Mouse (Mus musculus) liver, embryonic 14.5 days (tissue): Measurements from ENCODE around the gene Agpat2. TPM values are rescaled to one million over a fixed set of nuclear protein-coding genes. Genes with fewer than 3 reads are reported as not detected.

ENCODE experiments used
- ATAC-seq: fragments of 200-750 bp; cut with Nextera tagmentation; 2 replicates; pipeline ENCODE4 v1.8.0; 2017; ENCODE audit warnings: moderate number of reproducible peaks, mild to moderate bottlenecking, moderate library complexity; ENCODE audit not compliant: insufficient read depth
- DNase-seq, 3 experiments: peaks; one replicate each; pipeline ENCODE4 v3.0.0-alpha.2; 2012 to 2013; ENCODE audit warnings: low read depth in 3 of 3, low spot score in 3 of 3
- H3K27ac ChIP-seq: fragments of 300-500 bp; sonication (generic); 2 replicates; pipeline ENCODE4 v1.5.1; 2014; ENCODE audit warnings: moderate library complexity, mild to moderate bottlenecking, control low read depth, inconsistent platforms
- H3K27me3 ChIP-seq: fragments of 300-500 bp; sonication (generic); 2 replicates; pipeline ENCODE4 v1.6.1; 2014; ENCODE audit warnings: mild to moderate bottlenecking, low read length, moderate library complexity; ENCODE audit not compliant: control insufficient read depth, insufficient read depth
- H3K36me3 ChIP-seq: fragments of 300-500 bp; sonication (generic); replicated peaks from 2 replicates; pipeline ENCODE4 v1.6.1; 2014; ENCODE audit warnings: low read depth; ENCODE audit not compliant: control insufficient read depth, insufficient read depth
- H3K4me1 ChIP-seq, 2 experiments: fragments of 200-500 bp in 1 of 2; fragments of 300-500 bp in 1 of 2; sonication (generic) in 1 of 2; replicated peaks; 2 replicates each; pipeline ENCODE4 v1.6.1; 2012 to 2014; ENCODE audit warnings: antibody characterized with exemption in 1 of 2, inconsistent platforms in 1 of 2, low read length in 1 of 2; ENCODE audit not compliant: control insufficient read depth in 2 of 2, insufficient read depth in 2 of 2
- H3K4me2 ChIP-seq: fragments of 300-500 bp; sonication (generic); 2 replicates; pipeline ENCODE4 v1.6.1; 2014; ENCODE audit warnings: low read depth, mild to moderate bottlenecking, control low read depth, moderate library complexity
- H3K4me3 ChIP-seq, 2 experiments: fragments of 200-500 bp in 1 of 2; fragments of 300-500 bp in 1 of 2; sonication (generic) in 1 of 2; 2 replicates each; pipeline ENCODE4 v1.5.1; 2012 to 2014; ENCODE audit warnings: low read depth in 2 of 2, low read length in 2 of 2, mild to moderate bottlenecking in 2 of 2, control low read depth in 1 of 2, inconsistent platforms in 1 of 2, moderate library complexity in 1 of 2; ENCODE audit not compliant: insufficient read depth in 1 of 2
- H3K9ac ChIP-seq: fragments of 300-500 bp; sonication (generic); replicated peaks from 2 replicates; pipeline ENCODE4 v1.6.1; 2014; ENCODE audit warnings: mild to moderate bottlenecking, control low read depth, moderate library complexity
- H3K9me3 ChIP-seq: fragments of 300-500 bp; sonication (generic); 2 replicates; pipeline ENCODE4 v1.6.1; 2016; ENCODE audit warnings: low read length, mixed read lengths; ENCODE audit not compliant: control insufficient read depth
- CTCF ChIP-seq: IDR thresholded peaks from 2 replicates; pipeline ENCODE4 v1.5.1; 2016; ENCODE audit warnings: antibody characterized with exemption, low read depth, control low read depth
- EP300 ChIP-seq: IDR thresholded peaks from 2 replicates; pipeline ENCODE4 v1.6.1; 2016; ENCODE audit warnings: antibody characterized with exemption, low read depth
- WGBS: fragments of 180-500 bp; shearing (Covaris S2); extraction: QIAGEN DNeasy Blood & Tissue Kit; methylation state at CpG from one replicate; pipeline ENCODE4 v1.1.7; 2014; ENCODE audit not compliant: insufficient replicate concordance; 5-methylcytosine and 5-hydroxymethylcytosine counted together
- polyA plus RNA-seq, 2 experiments: library from polyadenylated mRNA; depleted of rRNA in 1 of 2; stranded (reverse) in 1 of 2; unstranded in 1 of 2; fragments of >200 nt; fragmentation: Nextera tagmentation in 1 of 2; extraction: Ambion mirVana in 1 of 2; gene quantifications; 2 replicates each; pipeline versions ENCODE4 v1.2.1 to v1.2.3; 2012 to 2014

Gene Agpat2
- polyA plus RNA-seq, 2 experiments, result 27.2 to 31.4 TPM

- WGBS, result 59% methylated on average over 4 of the region's 4 CpGs
- Histone ChIP-seq H3K4me2 (no peak overlapping the region), H3K9me3 (no peaks in the 10 kb centered on the region), H3K4me3 (no peak overlapping the region), H3K27me3 (no peaks in the 10 kb centered on the region), H3K36me3 (no peaks in the 10 kb centered on the region), H3K9ac (no peak overlapping the region), H3K4me1 (peaks cover 0 to 28% of the 10 kb centered on the region in 2 experiments; a peak in 2 of 4 replicates), H3K27ac (no peak overlapping the region)
- TF ChIP-seq EP300, result no peak
- no peak for TF ChIP-seq CTCF
- DNase-seq, result no peak
- no peak for ATAC-seq
Measured at GRCm38 (mm10) chr2:26555076-26555475, 49.1 kb downstream of the Agpat2 start.

GRCm38 (mm10) chr2:26553904-26554303 lies 50.3 kb downstream of the Agpat2 start:
- Histone ChIP-seq H3K27me3 (no peaks in the 10 kb centered on the region), H3K9ac (no peak overlapping the region), H3K27ac (no peak overlapping the region), H3K4me1 (peaks cover 2 to 36% of the 10 kb centered on the region in 2 experiments; a peak in 3 of 4 replicates), H3K4me3 (no peak overlapping the region), H3K4me2 (no peak overlapping the region), H3K36me3 (no peaks in the 10 kb centered on the region), H3K9me3 (no peaks in the 10 kb centered on the region)
- 56% methylated on average over 9 of the region's 9 CpGs for WGBS
- ATAC-seq (no peak), DNase-seq (no peak)
- TF ChIP-seq EP300 (no peak), CTCF (no peak)

GRCm38 (mm10) chr2:26552066-26552465 lies 52.2 kb downstream of the Agpat2 start:
- DNase-seq, result no peak
- H3K27ac ChIP-seq, result no peak overlapping the region
- WGBS, result 59% methylated on average over 2 of the region's 2 CpGs
- TF ChIP-seq EP300, result no peak
- no peak for TF ChIP-seq CTCF
- no peak overlapping the region for H3K4me2 ChIP-seq
- H3K4me3 ChIP-seq, result no peak overlapping the region
- H3K9me3 ChIP-seq, result no peaks in the 10 kb centered on the region
- no peak overlapping the region for H3K9ac ChIP-seq
- ATAC-seq, result no peak
- no peaks in the 10 kb centered on the region for H3K27me3 ChIP-seq
- H3K4me1 ChIP-seq, result peaks cover 2 to 33% of the 10 kb centered on the region in 2 experiments; a peak in 3 of 4 replicates
- no peaks in the 10 kb centered on the region for H3K36me3 ChIP-seq

- no peak overlapping the region for H3K4me2 ChIP-seq
- H3K9me3 ChIP-seq, result no peaks in the 10 kb centered on the region
- peaks cover 2 to 30% of the 10 kb centered on the region in 2 experiments; a peak in 3 of 4 replicates for H3K4me1 ChIP-seq
- no peak for ATAC-seq
- no peaks in the 10 kb centered on the region for H3K36me3 ChIP-seq
- DNase-seq, result no peak
- TF ChIP-seq EP300 (no peak), CTCF (no peak)
- H3K4me3 ChIP-seq, result no peak overlapping the region
- no peak overlapping the region for H3K9ac ChIP-seq
- 33% methylated on average over 8 of the region's 8 CpGs for WGBS
- H3K27me3 ChIP-seq, result no peaks in the 10 kb centered on the region
- H3K27ac ChIP-seq, result no peak overlapping the region
Measured at GRCm38 (mm10) chr2:26551446-26551845, 52.8 kb downstream of the Agpat2 start.

GRCm38 (mm10) chr2:26550777-26551176 lies 53.4 kb downstream of the Agpat2 start:
- H3K9me3 ChIP-seq, result no peaks in the 10 kb centered on the region
- no peak overlapping the region for H3K4me2 ChIP-seq
- no peaks in the 10 kb centered on the region for H3K36me3 ChIP-seq
- H3K27me3 ChIP-seq, result no peaks in the 10 kb centered on the region
- no peak overlapping the region for H3K4me3 ChIP-seq
- peaks cover 2 to 26% of the 10 kb centered on the region in 2 experiments; a peak in 3 of 4 replicates for H3K4me1 ChIP-seq
- no peak for TF ChIP-seq CTCF
- TF ChIP-seq EP300, result no peak
- ATAC-seq, result no peak
- no peak overlapping the region for H3K27ac ChIP-seq
- 41% methylated on average over 3 of the region's 3 CpGs for WGBS
- no peak overlapping the region for H3K9ac ChIP-seq
- no peak for DNase-seq
